Comparison of ENCODE assay signal across 18 mouse cellular contexts in genomic region chr1:22695046-22695445, GRCm38 (mm10).
DNase-seq lines count a peak whose midpoint lies in the region; ATAC-seq and TF ChIP-seq lines count a peak whose summit lies in the region.
"Had no signal": no experiment of that assay in that cellular context is flagged by ENCODE, and none has a peak within 500 bp of the region (broad histone marks: within the 10 kb centered on the region; RNA-seq: fewer than 3 reads in every experiment).

No protein-coding gene starts in this region.

- H3K4me3 ChIP-seq in heart, embryonic 16.5 days (ENCODE audit: low read length), result no peak overlapping the region
- no peak overlapping the region for H3K4me3 ChIP-seq in lung, embryonic 14.5 days (ENCODE audit: low read depth, low read length)
- H3K4me3 ChIP-seq: embryonic facial prominence, embryonic 15.5 days; limb, embryonic 13.5 days; liver, embryonic 13.5 days; lung, embryonic 15.5 days had no signal

- H3K9me3 ChIP-seq in heart, embryonic 16.5 days (replicated peaks; ENCODE audit: control insufficient read depth, low read length), result no peaks in the 10 kb centered on the region
- H3K9me3 ChIP-seq in lung, embryonic 14.5 days (ENCODE audit: low read depth, low read length), result no peaks in the 10 kb centered on the region
- H3K9me3 ChIP-seq: embryonic facial prominence, embryonic 15.5 days; limb, embryonic 13.5 days; liver, embryonic 13.5 days; lung, embryonic 15.5 days had no signal

- H3K27me3 ChIP-seq in heart, embryonic 16.5 days (ENCODE audit: control insufficient read depth, insufficient read depth, low read length), result no peaks in the 10 kb centered on the region
- no peaks in the 10 kb centered on the region for H3K27me3 ChIP-seq in lung, embryonic 14.5 days (ENCODE audit: insufficient read depth, low read length)
- H3K27me3 ChIP-seq: embryonic facial prominence, embryonic 15.5 days; limb, embryonic 13.5 days; liver, embryonic 13.5 days; lung, embryonic 15.5 days had no signal

- ATAC-seq in heart, embryonic 16.5 days (replicated peaks; ENCODE audit: extremely low read depth, insufficient read depth, low FRiP score), result no peak
- peak; percentile 47; the same call in 1 of the 2 replicates for ATAC-seq in lung, embryonic 14.5 days (ENCODE audit: insufficient read depth)
- ATAC-seq: inflammation-experienced regulatory T-cells, adult 6 months had no signal

- no peak for TF ChIP-seq CTCF in lung, embryonic 14.5 days (IDR thresholded peaks at IDR 0.05; ENCODE audit: low read depth)

- no peak overlapping the region for H3K9ac ChIP-seq in heart, embryonic 16.5 days (ENCODE audit: low read length)
- H3K9ac ChIP-seq in lung, embryonic 14.5 days, result no peak overlapping the region
- H3K9ac ChIP-seq: embryonic facial prominence, embryonic 15.5 days; limb, embryonic 13.5 days; liver, embryonic 13.5 days; lung, embryonic 15.5 days had no signal

- peak; percentile 42 for DNase-seq in cerebellum, adult 9-11 months
- DNase-seq in cerebellum, adult 11 months, result no peak
- no peak for DNase-seq in heart, adult 18-20 months
- DNase-seq in lung, embryonic 14.5 days, result peak; percentile 29
- no peak for DNase-seq in lung, postnatal 14 days
- DNase-seq in urinary bladder, postnatal 4 days (ENCODE audit: low spot score in 2 of 2), result no peak
- DNase-seq: B cell, adult 2 months; heart, postnatal 10 days; liver, embryonic 13.5 days; right cerebral cortex, postnatal 25 days; thymus, postnatal 36 days had no signal

- peaks cover 8% of the 10 kb centered on the region for H3K4me1 ChIP-seq in heart, embryonic 16.5 days (ENCODE audit: control insufficient read depth, insufficient read depth, low read length)
- H3K4me1 ChIP-seq in lung, embryonic 14.5 days (ENCODE audit: insufficient read depth), result no peaks in the 10 kb centered on the region
- H3K4me1 ChIP-seq: embryonic facial prominence, embryonic 15.5 days; limb, embryonic 13.5 days; liver, embryonic 13.5 days had no signal

- no peaks in the 10 kb centered on the region for H3K36me3 ChIP-seq in heart, embryonic 16.5 days (ENCODE audit: control insufficient read depth, insufficient read depth)
- H3K36me3 ChIP-seq in lung, embryonic 14.5 days (ENCODE audit: insufficient read depth), result no peaks in the 10 kb centered on the region
- H3K36me3 ChIP-seq: embryonic facial prominence, embryonic 15.5 days; limb, embryonic 13.5 days; liver, embryonic 13.5 days; lung, embryonic 15.5 days had no signal

- H3K27ac ChIP-seq in heart, embryonic 16.5 days (ENCODE audit: low read length), result peak overlapping the region; percentile 51; the same call in 1 of the 2 replicates
- no peak overlapping the region for H3K27ac ChIP-seq in lung, embryonic 14.5 days (ENCODE audit: low read depth)
- H3K27ac ChIP-seq: embryonic facial prominence, embryonic 15.5 days; limb, embryonic 13.5 days; liver, embryonic 13.5 days; lung, embryonic 15.5 days; macrophage had no signal

- 6% methylated on average over 1 of the region's 1 CpGs for WGBS in heart, embryonic 16.5 days
- 0% methylated on average over 1 of the region's 1 CpGs for WGBS in lung, embryonic 14.5 days

- no peak overlapping the region for H3K4me2 ChIP-seq in heart, embryonic 16.5 days (ENCODE audit: low read depth, low read length)
- no peak overlapping the region for H3K4me2 ChIP-seq in lung, embryonic 14.5 days
- H3K4me2 ChIP-seq: embryonic facial prominence, embryonic 15.5 days; limb, embryonic 13.5 days; liver, embryonic 13.5 days; lung, embryonic 15.5 days; midbrain, embryonic 11.5 days had no signal

Comparison
In these comparisons a context has a peak if more than half of its experiments do, and no peak if none do; other contexts are left out.
1. DNase-seq: peak in cerebellum, adult 9-11 months (single experiment) and lung, embryonic 14.5 days (single experiment); none in cerebellum, adult 11 months (single experiment), heart, adult 18-20 months (0 of 2), lung, postnatal 14 days (single experiment) and urinary bladder, postnatal 4 days (0 of 2).